Mouse (Mus musculus): ENCODE results near the gene Nlrc4. TPM values are rescaled to one million over a fixed set of nuclear protein-coding genes. Genes with fewer than 3 reads are reported as not detected.

The Nlrc4 gene
- total RNA-seq, 2 experiments from 2014 or later: 0.36 to 0.59 TPM

Other genes with a start within 250 kb of the Nlrc4 start
- 10 to 100 TPM; 62.6 to 68.7 TPM for gene Memo1, start 163.6 kb downstream of the Nlrc4 start, total RNA-seq (2021)
- gene Dpy30, start 135.2 kb downstream of the Nlrc4 start, total RNA-seq (2021): 10 to 100 TPM; 50.1 to 51.6 TPM
- gene Spast, start 120.2 kb downstream of the Nlrc4 start, total RNA-seq (2021): 10 to 100 TPM; 29.3 to 33.2 TPM
- gene Slc30a6, start 63.5 kb downstream of the Nlrc4 start, total RNA-seq (2021): 10 to 100 TPM; 11.2 to 11.7 TPM
- gene Yipf4, start 30.4 kb upstream of the Nlrc4 start, total RNA-seq (2021): 10 to 100 TPM; 70.1 to 76.6 TPM
- 100 to 1,000 TPM in 1 of 2 experiments, 10 to 100 TPM in 1; 94.9 to 103 TPM for gene Birc6, start 69.2 kb upstream of the Nlrc4 start, total RNA-seq (2021)